In the genomic region with DNA sequence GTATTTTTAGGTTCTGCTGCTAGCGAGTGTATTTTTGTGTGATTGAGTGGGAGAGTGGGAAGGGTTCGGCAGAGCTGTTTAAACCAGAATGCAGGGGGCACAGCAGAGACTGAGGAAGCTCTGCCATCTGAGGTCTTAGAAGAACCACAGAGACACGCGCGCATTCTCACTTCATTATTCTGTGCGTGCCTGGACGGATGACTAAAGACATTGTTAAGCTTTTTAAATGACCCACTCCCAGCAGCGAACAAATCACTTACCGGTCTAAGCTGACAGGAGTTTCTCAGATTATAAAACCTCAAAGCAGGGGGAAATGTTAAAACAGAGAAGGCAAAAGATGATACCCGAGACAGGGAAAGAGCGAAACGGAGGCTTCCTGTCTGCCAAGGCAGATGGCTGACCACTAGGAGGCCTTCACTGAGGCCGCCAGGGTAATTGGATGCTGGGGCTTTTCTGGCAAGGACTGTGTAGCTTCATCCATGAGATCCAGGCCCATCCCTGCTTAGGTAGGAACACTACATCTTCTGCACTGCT, we compare ENCODE assay signal across 8 mouse cellular contexts.
DNase-seq lines count a peak whose midpoint lies in the region; ATAC-seq lines count a peak whose summit lies in the region.

No protein-coding gene starts in this region.

- H3K27me3 ChIP-seq in lung, embryonic 15.5 days: no peaks in the 10 kb centered on the region

- ATAC-seq in lung, embryonic 15.5 days (ENCODE audit: borderline replicate concordance, extremely low read depth, low FRiP score, low TSS enrichment): peak; percentile 46; the same call in 1 of the 2 replicates
- no peak for ATAC-seq in CD4-positive, CD25-positive, alpha-beta regulatory T cell, adult 4 months

- H3K4me3 ChIP-seq in lung, embryonic 15.5 days: peak overlapping the region; percentile 25

- no peak overlapping the region for H3K27ac ChIP-seq in lung, embryonic 15.5 days

- H3K4me2 ChIP-seq in lung, embryonic 15.5 days: peak overlapping the region; percentile 50

- intact Hi-C loops in gastrocnemius, postnatal 14 days (cut with DNase I; ENCODE audit: low total_unique reads): no loop called here

- no peak overlapping the region for H3K9ac ChIP-seq in lung, embryonic 15.5 days

- no peaks in the 10 kb centered on the region for H3K9me3 ChIP-seq in lung, embryonic 15.5 days

- WGBS in lung, embryonic 15.5 days: 32% methylated on average over 13 of the region's 13 CpGs

- no peaks in the 10 kb centered on the region for H3K36me3 ChIP-seq in lung, embryonic 15.5 days

- H3K4me1 ChIP-seq in lung, embryonic 15.5 days: no peaks in the 10 kb centered on the region; the same call in 1 of the 2 replicates

- DNase-seq in adrenal gland, adult (ENCODE audit: inconsistent age in 2 of 2, low spot score in 1 of 2): peak; percentile 18 to 50
- no peak for DNase-seq in adrenal gland, postnatal 4 days (ENCODE audit: low spot score in 2 of 2)
- peak; percentile 69 for DNase-seq in embryo, embryonic 10.5 days (ENCODE audit: low spot score)
- peak; percentile 44 for DNase-seq in gastrocnemius, postnatal 14 days
- peak; percentile 55 for DNase-seq in layer of hippocampus, adult 11-12 months (ENCODE audit: low spot score)
- peak; percentile 73 to 88 for DNase-seq in right cerebral cortex, postnatal 10 days (ENCODE audit: low spot score in 2 of 2)

Comparison
In these comparisons a context has a peak if more than half of its experiments do, and no peak if none do; other contexts are left out.
1. DNase-seq: peak in adrenal gland, adult (2 of 2), embryo, embryonic 10.5 days (single experiment), gastrocnemius, postnatal 14 days (single experiment), layer of hippocampus, adult 11-12 months (single experiment) and right cerebral cortex, postnatal 10 days (2 of 2); none in adrenal gland, postnatal 4 days (0 of 2).